Mouse (Mus musculus): Measurements from ENCODE around the gene Fsd1. TPM values are rescaled to one million over a fixed set of nuclear protein-coding genes. Genes with fewer than 3 reads are reported as not detected.
"Not testable (repeated sequence)": the region's sequence is repeated elsewhere in the genome, so short reads cannot be mapped to it uniquely, and the experiment has no call there.

The Fsd1 gene
- total RNA-seq (2021), result not detected
- long read RNA-seq, experiment 1, result 0 reads
- long read RNA-seq, experiment 2, result 0 reads

- DNase-seq, result no peak
- intact Hi-C loops (cut with DNase I), result no loop called here
Observed at GRCm38 (mm10) chr17:55986030-55986961, at the start of gene Fsd1. Gene Fsd1, plus strand, starts transcription at chr17:55986509.

DNA sequence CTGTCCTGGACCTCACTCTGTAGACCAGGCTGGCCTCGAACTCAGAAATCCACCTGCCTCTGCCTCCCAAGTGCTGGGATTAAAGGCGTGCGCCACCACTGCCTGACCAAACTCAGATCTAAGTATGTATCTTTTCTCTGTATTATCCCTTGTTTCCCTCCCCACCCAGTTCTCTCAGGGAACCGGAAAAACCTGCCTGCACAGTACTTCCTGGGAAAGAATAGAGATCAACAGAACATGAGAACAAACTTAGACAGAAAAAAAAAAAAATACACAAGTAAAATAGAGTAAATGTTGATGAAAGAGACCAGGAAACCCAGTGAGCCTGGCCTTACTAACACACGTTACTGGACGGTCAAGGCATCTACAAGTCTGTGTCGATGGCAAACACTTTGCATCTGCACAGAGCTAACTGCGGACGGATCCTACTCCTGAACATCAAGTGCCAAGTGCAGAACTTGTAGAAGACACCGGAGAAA, 41.9 kb upstream of the Fsd1 start:
- intact Hi-C loops (cut with DNase I); DNase-seq: not testable (repeated sequence)

DNA sequence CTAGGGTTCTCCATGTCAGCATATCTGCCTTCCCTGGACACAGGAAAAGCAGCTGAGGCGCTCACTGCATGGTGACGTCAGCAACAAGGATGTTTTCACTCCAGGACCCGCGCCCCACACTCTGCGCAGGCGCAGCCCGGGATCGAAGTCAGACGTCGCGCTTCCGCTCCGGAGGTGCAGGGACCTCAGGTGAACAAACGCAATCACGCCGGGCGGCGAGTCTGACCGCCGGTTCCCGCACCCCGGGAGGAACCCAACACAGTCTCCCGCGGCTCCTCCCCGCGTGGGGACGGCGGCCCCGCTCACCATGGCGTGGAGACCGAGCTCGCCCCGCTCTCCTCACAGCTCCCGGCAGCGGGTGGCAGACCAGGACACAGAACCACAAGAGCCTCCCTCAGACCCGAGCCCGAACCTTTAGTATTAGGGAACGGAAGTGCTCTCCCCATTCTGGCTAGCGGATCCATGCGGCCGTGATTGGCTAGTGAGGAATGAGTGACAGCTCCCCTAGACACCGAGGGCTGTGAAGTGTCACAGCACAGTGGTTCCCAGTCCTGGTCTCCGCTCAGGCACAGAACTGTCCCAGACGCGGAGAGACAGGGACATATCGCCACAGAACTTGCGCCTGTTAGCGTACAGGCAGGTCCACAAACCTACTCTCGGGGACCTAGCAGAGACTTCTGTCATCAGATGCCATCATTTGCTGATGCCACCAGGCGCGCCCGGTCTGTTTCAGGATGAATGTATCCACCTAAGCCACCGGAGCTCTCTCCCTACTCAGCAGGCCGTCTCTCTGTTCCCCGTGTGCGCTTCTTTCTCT, 41.2 kb upstream of the Fsd1 start:
- DNase-seq, result peak; percentile 82 to 92
- intact Hi-C loops (cut with DNase I), result not testable (repeated sequence)

- DNase-seq, result no peak
- intact Hi-C loops (cut with DNase I), result loop anchor here (2.0 kb wide), 1 partner anchor 55 kb away; no protein-coding TSS in a partner anchor
Observed at GRCm38 (mm10) chr17:55945696-55946095, 40.6 kb upstream of the Fsd1 start.

DNA sequence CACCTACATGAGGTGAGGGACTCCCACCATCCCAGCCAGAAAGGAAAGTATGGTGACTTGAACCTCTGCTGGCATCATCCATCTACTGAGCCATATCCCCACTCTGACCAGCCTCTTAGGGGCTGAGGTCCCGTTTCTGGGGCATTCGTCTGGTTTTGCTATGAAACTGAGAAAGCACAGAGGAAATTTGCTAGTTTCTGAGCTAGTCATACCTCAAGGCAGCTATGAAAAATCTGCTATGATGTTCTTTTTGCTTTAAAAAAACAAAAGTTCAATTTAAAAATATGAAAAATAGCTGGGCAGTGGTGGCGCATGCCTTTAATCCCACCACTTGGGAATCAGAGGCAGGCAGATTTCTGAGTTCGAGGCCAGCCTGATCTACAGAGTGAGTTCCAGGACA, 37.7 kb upstream of the Fsd1 start:
- no peak for DNase-seq
- intact Hi-C loops (cut with DNase I), result no loop called here

GRCm38 (mm10) chr17:55949400-55949799, 36.9 kb upstream of the Fsd1 start, which contains the start of gene Zfp119b:
Gene Zfp119b, minus strand, starts transcription at chr17:55949500.
- intact Hi-C loops (cut with DNase I), result no loop called here
- no peak for DNase-seq

DNA sequence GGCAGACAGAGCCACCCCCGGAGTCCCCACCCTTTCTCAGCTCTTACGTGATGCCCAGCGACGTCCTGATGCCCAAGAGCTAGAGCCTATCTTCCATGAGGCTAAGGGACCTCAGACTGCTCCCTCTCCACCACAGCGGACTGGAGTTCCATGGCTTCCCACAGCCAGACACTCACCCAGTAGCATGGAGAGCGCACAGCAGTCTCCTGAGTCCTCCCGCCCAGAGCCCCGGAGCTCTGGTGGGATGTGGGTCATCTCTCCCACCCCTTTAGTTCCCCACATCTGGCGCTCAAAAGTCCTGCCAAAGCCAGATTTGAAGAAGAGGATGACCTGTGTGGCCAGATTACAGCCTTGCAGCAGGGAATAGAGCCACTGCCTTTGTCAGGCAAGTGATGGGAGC, 35.7 kb upstream of the Fsd1 start:
- intact Hi-C loops (cut with DNase I), result no loop called here
- DNase-seq, result no peak

- intact Hi-C loops (cut with DNase I), result no loop called here
- DNase-seq, result no peak
Observed at GRCm38 (mm10) chr17:55952041-55952440, 34.3 kb upstream of the Fsd1 start.

DNA sequence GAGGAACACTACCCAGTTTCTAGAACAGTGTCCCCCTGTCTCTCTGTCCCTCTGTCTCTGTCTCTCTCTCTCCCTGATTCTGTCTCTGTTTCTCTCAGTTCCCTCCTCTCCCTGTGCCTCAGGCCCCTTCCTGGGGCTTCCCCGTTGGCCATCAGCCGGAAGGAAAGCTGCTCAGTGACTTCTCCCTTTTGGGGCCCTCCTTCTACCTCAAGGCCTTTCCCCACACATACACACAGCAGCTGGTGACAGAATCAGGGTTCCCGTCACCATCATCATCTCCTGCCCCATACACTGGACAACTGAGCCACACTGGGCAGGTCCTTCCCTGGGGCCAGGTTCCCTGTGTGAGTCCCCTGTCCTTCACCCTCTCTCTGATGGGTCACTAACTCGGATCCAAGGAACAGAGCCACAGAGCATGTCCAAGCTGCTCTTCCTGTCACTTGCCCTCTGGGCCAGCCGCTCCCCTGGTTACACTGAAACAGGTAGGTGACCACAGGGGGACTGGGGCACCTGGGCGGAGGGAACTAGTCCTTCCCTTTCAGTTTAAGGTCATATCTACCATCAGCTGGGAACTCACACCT, 33.8 kb upstream of the Fsd1 start, which contains the start of gene Ebi3:
Ebi3 (plus strand) TSS at position 194 of the 581 bp plus-strand sequence.
- intact Hi-C loops (cut with DNase I), result no loop called here
- DNase-seq, result no peak

- intact Hi-C loops (cut with DNase I), result no loop called here
- no peak for DNase-seq
Observed at GRCm38 (mm10) chr17:55953751-55954150, 32.6 kb upstream of the Fsd1 start.

GRCm38 (mm10) chr17:55954229-55954628, 32.1 kb upstream of the Fsd1 start:
- DNase-seq, result no peak
- intact Hi-C loops (cut with DNase I), result no loop called here

- intact Hi-C loops (cut with DNase I), result no loop called here
- no peak for DNase-seq
Observed at GRCm38 (mm10) chr17:55956129-55956528, 30.2 kb upstream of the Fsd1 start.

GRCm38 (mm10) chr17:55956591-55956990, 29.7 kb upstream of the Fsd1 start:
- intact Hi-C loops (cut with DNase I), result no loop called here

DNA sequence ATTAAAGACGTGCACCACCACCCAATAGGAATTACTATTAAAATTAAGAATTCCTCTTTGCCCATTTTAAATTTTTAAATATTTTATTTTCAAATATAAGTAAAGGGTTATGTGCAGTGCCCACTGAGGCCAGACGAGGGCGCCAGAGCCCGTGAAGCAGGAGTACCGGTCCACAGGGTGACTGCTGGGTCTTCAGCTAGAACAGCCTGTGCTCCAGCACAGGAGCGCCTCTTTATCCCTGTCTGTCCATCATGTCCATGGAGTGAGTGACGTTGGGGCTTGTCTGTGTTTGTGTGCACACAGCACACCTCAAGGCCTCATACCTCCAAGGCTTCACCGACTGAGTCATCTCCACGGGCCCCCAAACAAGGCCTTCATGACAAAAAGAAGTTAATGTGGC, 29.1 kb upstream of the Fsd1 start:
- intact Hi-C loops (cut with DNase I), result no loop called here
- DNase-seq, result peak; percentile 63 to 65

More at GRCm38 (mm10) chr17:55956591-55956990, 29.7 kb upstream of the Fsd1 start:
- DNase-seq, result no peak

DNA sequence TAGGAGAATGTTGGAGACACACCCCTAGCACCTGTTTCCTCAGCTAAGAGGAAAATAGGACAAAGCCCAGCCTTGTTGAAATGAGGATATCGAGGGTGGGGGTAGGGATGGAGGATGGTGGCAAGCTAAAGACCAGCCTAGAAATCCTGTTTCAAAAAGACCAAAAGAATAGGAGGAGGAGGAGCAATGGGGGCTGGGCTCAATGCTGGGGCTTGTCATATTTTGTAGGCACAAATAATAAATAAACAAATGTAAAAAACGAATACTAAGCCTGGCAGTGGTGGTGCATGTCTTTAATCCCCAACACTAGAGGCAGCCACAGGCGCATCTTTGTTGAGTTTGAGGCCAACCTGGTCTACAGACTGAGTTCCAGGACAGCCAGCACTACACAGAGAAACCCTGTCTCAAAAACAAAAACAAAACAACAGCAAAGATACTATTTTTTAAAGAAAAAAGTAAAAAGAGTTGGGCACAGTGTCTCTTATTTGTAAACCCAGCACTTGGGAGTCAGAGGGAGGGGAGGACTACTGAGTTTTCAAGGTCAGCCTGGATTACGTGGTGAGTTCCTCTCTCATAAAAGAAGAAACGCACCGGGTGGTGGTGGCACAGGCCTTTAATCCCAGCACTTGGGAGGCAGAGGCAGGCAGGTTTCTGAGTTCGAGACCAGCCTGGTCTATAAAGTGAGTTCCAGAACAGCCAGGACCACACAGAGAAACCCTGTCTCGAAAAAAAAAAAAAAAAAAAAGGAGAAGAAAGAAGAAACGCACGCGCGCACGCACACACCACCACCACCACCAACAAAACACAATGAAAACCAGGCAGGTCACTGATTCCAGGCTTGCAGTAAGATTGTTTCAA, 28.4 kb upstream of the Fsd1 start:
- no peak for DNase-seq
- intact Hi-C loops (cut with DNase I), result no loop called here

GRCm38 (mm10) chr17:55958584-55958886, 27.8 kb upstream of the Fsd1 start:
- no peak for DNase-seq

DNA sequence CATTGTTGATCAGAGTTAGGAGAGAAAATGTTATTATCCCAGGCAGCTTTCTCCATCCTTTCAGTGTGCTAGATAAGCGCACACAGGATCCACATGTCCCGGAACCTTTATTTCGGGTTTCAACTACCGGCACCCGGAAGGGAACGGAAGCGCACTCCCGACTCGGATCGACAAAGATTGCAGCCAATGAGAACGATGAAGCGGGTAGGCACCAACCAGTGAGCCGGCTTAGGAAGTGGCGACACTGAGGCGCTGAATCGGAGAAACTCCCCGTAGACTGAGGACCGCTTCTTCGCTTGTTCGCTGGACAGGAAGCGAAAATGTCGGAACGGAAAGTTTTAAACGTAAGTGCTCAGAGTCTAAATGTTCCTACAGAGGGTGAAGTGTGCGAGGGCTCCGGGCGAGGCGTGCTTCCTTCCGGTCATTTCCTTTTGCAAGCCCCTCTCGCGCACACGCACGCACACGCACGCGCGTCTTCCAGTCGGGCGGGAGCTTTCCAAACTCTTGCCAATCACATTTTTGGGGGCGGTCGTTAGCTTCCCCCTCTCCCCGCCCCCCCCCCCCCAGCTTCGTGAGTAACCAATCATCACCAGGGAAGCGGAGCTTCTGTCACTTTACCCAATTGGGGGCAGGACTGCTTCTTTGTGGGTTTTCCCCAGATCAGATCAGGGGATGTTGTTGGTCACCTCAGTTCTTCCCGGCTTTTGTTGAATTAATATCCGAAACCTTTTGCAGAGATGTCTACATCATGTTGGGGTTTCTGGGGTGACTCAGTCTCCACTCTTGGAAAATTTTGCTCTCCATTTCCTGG, 27.2 kb upstream of the Fsd1 start, which contains the start of gene Yju2:
Yju2 (plus strand) TSS at position 182 of the 811 bp plus-strand sequence.
- intact Hi-C loops (cut with DNase I), result no loop called here
- peak; percentile 87 to 93 for DNase-seq

More at GRCm38 (mm10) chr17:55958584-55958886, 27.8 kb upstream of the Fsd1 start:
- intact Hi-C loops (cut with DNase I), result no loop called here

DNA sequence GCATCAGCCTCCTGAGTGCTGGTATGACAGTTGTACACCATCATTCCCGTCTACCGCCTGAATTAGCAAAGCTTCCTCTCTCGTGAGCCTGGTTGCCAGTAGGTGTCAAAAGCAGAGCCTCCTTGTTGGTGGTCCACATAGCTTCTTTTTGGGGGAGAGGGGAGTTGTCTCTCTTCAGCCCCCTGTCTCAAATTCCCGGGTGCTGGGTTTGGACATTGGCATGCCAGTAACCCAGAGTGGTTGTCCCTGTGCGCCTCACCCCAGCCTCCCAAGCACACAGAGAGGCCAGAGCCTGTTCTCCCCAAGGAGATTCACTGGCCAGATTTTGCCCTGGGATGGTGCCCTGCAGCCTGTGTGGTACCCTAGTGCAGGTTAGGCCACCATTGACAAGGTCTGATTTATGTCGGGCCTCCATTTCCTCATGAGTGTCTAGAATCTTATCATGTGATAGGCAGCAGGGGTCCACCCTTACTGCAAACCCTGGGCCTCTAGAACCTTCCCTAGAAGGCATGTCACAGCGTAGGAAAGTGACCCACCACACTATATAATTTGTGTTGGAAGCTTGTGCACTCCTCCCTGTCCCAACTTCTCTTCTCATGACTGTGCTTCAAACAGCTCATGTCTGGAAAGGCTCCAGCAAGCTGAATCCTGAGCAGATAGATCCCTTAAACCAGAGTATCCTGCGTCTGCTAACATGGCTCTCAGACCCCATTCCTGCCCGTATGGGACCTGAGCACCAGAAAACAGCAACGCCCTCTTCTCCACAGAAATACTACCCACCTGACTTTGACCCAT, 26.2 kb upstream of the Fsd1 start:
- intact Hi-C loops (cut with DNase I), result no loop called here
- no peak for DNase-seq
